Mouse (Mus musculus): ENCODE results near the gene Gpatch8. TPM values are rescaled to one million over a fixed set of nuclear protein-coding genes. Genes with fewer than 3 reads are reported as not detected.

Gene Gpatch8
- polyA plus RNA-seq, 1 experiment from 2014 or later, result 71.6 TPM

DNA sequence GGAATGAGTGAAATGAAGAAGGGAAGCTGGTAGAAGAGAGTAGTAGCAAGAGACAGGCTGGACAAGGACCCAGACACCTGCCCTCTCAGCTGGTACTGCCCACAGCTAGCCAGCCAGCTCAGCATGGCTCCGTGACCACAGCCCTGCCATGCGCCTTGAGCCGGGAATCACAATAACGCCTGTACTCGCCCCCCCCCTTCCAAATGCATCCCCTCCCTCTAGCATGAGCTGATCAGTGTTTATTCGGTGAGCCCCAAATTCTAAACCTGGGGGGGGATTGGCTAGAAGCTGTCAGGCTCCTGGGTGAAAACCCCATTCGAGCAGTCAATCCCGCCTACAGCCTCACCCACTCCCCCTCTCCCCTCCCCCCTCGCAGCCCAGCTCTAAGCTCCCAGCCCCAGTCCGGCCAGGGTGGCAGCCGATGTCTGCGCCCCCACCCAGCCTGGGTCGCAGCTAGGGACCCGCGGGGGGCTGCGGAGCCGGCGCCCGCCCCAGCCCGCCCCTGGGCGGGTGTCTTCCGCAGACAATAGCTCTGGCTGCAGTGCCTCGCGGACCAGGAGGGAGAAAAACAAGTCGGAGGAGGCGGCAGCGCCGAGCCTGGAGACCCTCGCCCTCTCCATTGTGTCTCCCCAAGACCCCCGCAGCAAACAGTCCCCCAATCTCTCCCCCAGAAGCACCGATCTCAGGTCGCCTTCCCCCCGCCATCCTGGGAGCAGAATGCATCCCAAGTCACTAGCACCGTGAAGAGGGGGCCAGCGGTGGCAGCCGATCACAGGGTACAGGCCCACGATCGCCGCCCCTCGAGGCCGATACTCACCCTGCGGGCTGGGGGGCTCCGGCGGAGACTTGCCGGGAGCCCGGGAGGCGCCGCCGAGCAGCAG lies 109.4 kb downstream of the Gpatch8 start:
- H3K36me3 ChIP-seq, result peaks cover 18% of the 10 kb centered on the region

DNA sequence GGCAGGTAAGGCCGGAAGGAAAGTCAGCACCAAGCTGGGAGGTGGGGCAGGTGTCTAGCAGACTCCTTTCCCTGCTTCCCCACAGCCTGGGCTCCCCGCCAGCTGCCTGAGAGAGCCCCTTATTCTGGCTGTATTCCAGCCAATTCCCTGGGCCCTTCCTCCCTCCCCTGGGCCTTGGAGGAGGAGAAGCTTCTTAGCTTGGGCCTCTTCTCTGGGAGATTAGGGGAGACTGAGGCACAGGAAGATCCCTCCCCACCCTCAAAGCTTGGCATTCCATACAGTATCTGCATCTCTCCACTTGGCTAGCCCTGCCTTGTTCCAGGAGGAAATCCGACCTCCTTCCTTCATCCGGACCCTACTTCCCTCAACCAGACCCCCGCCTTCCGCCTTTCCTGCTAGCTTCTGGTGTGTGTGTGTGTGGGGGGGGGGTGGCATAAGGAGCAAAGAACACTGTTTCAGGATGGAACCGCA lies 110.3 kb downstream of the Gpatch8 start:
- H3K9me3 ChIP-seq (replicated peaks), result no peaks in the 10 kb centered on the region
- H3K9ac ChIP-seq (replicated peaks), result peak overlapping the region; percentile 100
- ATAC-seq (ENCODE audit: low FRiP score), result peak; percentile 21
- H3K27me3 ChIP-seq (replicated peaks), result 0 out of 2 replicates have a peak, but pooled peaks cover under 1% of the 10 kb centered on the region
- H3K36me3 ChIP-seq, result peaks cover 26% of the 10 kb centered on the region
- WGBS, result 10% methylated on average over 7 of the region's 7 CpGs
- peak overlapping the region; percentile 98 for H3K27ac ChIP-seq (replicated peaks)
- peaks cover 42% of the 10 kb centered on the region for H3K4me1 ChIP-seq
- H3K4me2 ChIP-seq, result peak overlapping the region; percentile 87
- peak overlapping the region; percentile 96 for H3K4me3 ChIP-seq (replicated peaks)

More for the DNA sequence above, 109.4 kb downstream of the Gpatch8 start:
- Histone ChIP-seq H3K9me3 (replicated peaks) (no peaks in the 10 kb centered on the region), H3K4me1 (peaks cover 42% of the 10 kb centered on the region), H3K27ac (replicated peaks) (peak overlapping the region; percentile 98), H3K4me2 (peak overlapping the region; percentile 87), H3K9ac (replicated peaks) (peak overlapping the region; percentile 100), H3K4me3 (replicated peaks) (peak overlapping the region; percentile 96), H3K27me3 (replicated peaks) (0 out of 2 replicates have a peak, but pooled peaks cover 4% of the 10 kb centered on the region)
- peak; percentile 69 for ATAC-seq (ENCODE audit: low FRiP score)
- WGBS, result under 1% methylated on average over 40 of the region's 49 CpGs

DNA sequence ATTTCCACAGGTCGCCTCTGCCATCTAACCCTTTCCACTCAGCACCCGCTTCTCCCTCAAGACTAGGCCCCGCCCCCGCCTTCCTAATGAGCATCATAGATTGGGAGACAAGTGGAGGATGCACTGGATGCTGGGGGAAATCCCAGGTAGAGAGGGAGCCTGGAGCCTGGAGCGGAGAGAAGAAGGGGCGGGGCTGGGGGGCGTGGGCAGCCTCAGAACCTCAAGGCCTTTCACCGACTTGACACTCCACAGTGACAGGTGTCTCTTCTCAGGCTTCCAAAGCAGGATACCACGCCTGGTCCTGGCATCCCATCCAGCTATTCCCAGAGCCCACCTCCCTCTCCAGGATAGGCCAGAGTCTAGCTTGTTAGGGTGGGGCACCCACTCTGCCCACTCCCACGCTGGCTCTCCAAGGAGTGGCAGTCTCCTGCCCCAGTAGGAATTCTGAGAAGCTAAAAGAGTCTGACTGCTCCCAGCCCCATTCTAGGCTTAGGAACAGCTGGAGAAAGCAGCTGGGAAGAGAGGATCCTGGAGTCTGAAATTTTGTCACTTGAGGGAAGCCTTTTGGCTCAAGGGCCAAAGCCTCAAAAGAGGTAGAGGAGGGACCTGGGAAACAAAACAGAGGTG lies 110.8 kb downstream of the Gpatch8 start:
- Histone ChIP-seq H3K4me3 (replicated peaks) (peak overlapping the region; percentile 96), H3K36me3 (peaks cover 31% of the 10 kb centered on the region), H3K4me2 (peak overlapping the region; percentile 87), H3K9me3 (replicated peaks) (no peaks in the 10 kb centered on the region), H3K27me3 (replicated peaks) (no peaks in the 10 kb centered on the region), H3K9ac (replicated peaks) (peak overlapping the region; percentile 100), H3K4me1 (peaks cover 42% of the 10 kb centered on the region), H3K27ac (replicated peaks) (peak overlapping the region; percentile 98)
- 14% methylated on average over 10 of the region's 10 CpGs for WGBS
- ATAC-seq (ENCODE audit: low FRiP score), result no peak

DNA sequence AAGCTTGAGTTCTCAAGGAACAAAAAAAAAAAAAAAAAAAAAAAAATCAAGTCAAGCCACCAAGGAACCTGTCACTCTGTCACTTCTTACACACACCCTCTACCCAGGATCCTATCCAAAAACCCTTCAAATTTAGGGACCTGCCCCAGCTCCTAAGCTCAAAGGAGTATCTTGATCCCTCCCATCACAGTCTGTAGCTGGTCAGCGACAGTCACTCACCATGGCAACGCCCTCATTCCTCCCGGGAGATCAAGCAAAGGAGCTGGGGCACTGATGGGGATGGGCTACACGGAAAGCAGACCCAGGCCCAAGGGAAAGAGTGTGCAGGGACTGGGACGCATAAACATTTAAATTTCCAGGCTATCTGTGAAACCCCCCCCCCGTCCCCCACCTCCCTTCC lies 111.4 kb downstream of the Gpatch8 start:
- no peak overlapping the region for H3K9ac ChIP-seq (replicated peaks)
- peaks cover 42% of the 10 kb centered on the region for H3K4me1 ChIP-seq
- no peaks in the 10 kb centered on the region for H3K27me3 ChIP-seq (replicated peaks)
- peak overlapping the region; percentile 87 for H3K4me2 ChIP-seq
- no peak overlapping the region for H3K27ac ChIP-seq (replicated peaks)
- H3K4me3 ChIP-seq (replicated peaks), result peak overlapping the region; percentile 96
- WGBS, result 5% methylated on average over 6 of the region's 6 CpGs
- ATAC-seq (ENCODE audit: low FRiP score), result no peak
- H3K36me3 ChIP-seq, result peaks cover 37% of the 10 kb centered on the region
- H3K9me3 ChIP-seq (replicated peaks), result no peaks in the 10 kb centered on the region

DNA sequence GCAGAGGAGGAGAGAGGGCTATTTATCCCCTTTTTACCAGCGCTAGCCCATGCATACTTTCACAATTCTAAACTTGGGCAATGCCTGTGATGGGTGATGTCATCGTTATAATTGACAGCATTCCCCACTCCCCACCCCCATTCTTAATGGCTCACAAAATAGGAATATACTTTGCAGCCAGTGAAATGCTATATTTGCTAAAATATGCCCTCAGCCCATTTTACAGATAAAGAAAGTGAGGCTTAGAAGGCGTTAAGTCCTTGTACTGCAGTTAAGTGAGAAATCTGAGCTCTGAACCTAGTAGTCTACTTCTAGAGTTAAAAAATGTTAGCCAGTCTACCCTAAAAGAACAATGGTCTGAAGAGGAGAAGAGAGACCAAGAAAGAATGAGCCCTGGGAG lies 111.9 kb downstream of the Gpatch8 start:
- no peak overlapping the region for H3K27ac ChIP-seq (replicated peaks)
- ATAC-seq (ENCODE audit: low FRiP score), result no peak
- 80% methylated on average over 3 of the region's 3 CpGs for WGBS
- H3K9me3 ChIP-seq (replicated peaks), result no peaks in the 10 kb centered on the region
- H3K4me1 ChIP-seq, result peaks cover 43% of the 10 kb centered on the region
- peaks cover 42% of the 10 kb centered on the region for H3K36me3 ChIP-seq
- no peak overlapping the region for H3K4me3 ChIP-seq (replicated peaks)
- H3K9ac ChIP-seq (replicated peaks), result no peak overlapping the region
- H3K27me3 ChIP-seq (replicated peaks), result no peaks in the 10 kb centered on the region
- peak overlapping the region; percentile 87 for H3K4me2 ChIP-seq

DNA sequence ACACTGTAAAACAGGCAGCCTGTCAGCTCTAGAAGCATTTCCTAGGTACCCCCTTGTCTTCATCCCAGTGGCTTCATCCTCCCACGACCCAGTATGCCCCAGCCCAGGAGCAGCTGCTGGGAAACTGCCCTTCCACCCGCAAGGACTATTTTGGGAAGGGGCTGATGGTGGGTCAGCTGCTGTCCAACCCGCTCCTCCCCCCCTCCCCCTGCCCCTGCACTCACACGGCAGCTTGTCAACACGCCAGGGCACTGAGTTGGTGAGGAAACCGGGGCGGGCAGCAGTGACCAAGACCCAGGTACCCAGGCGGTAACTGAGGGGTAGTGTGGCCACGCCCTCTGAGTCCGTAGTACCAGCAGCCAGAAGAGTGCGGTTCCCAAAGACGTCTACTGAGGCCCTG lies 112.5 kb downstream of the Gpatch8 start:
- peaks cover 48% of the 10 kb centered on the region for H3K36me3 ChIP-seq
- ATAC-seq (ENCODE audit: low FRiP score), result no peak
- no peak overlapping the region for H3K4me2 ChIP-seq
- no peak overlapping the region for H3K4me3 ChIP-seq (replicated peaks)
- 63% methylated on average over 12 of the region's 12 CpGs for WGBS
- no peaks in the 10 kb centered on the region for H3K9me3 ChIP-seq (replicated peaks)
- H3K27me3 ChIP-seq (replicated peaks), result no peaks in the 10 kb centered on the region
- no peak overlapping the region for H3K27ac ChIP-seq (replicated peaks)
- H3K9ac ChIP-seq (replicated peaks), result no peak overlapping the region
- H3K4me1 ChIP-seq, result peaks cover 48% of the 10 kb centered on the region

DNA sequence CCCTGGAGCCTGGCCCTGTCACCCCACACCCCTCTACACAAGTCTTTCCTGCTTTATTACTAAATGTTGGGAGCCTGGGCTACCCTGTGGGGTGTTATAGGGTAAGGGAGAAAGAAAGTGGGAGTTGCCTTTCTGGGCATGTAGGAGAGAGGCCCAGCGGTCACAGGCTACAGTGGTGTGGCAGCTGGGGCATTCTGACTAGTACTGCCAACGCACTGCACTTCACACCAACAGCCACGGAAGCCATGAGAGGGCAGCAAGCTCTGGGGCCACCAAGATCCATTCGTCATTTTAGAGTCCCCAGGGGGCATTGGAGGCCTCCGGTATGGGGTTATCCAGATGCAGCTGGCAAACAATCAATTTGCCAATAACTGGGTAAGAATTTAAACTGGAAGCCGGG lies 114.1 kb downstream of the Gpatch8 start:
- Histone ChIP-seq H3K4me1 (peaks cover 52% of the 10 kb centered on the region), H3K9ac (replicated peaks) (no peak overlapping the region), H3K4me3 (replicated peaks) (no peak overlapping the region), H3K9me3 (replicated peaks) (no peaks in the 10 kb centered on the region), H3K27me3 (replicated peaks) (no peaks in the 10 kb centered on the region), H3K36me3 (peaks cover 53% of the 10 kb centered on the region), H3K27ac (replicated peaks) (no peak overlapping the region), H3K4me2 (no peak overlapping the region)
- 68% methylated on average over 6 of the region's 6 CpGs for WGBS
- ATAC-seq (ENCODE audit: low FRiP score), result no peak

DNA sequence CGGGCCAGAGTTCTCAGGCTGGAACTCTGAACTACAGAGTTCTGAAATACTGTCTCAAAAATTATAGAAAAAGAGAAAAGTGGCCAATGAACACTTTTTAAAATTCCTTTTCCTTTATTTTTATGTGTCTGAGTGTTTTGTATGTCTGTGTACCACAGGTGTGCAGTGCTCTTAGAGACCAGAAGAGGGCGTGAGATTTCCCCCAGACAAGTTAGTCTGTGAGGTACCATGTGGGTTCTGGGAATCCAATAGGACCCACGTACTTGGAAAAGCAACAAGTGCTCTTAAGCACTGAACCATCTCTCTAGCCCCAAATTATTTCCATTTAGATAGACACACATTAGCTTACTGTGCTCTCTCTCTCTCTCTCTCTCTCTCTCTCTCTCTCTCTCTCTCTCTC lies 114.8 kb downstream of the Gpatch8 start:
- ATAC-seq (ENCODE audit: low FRiP score), result no peak
- WGBS, result 78% methylated on average over 3 of the region's 3 CpGs
- no peak overlapping the region for H3K4me2 ChIP-seq
- no peaks in the 10 kb centered on the region for H3K27me3 ChIP-seq (replicated peaks)
- peaks cover 58% of the 10 kb centered on the region for H3K36me3 ChIP-seq
- H3K27ac ChIP-seq (replicated peaks), result no peak overlapping the region
- H3K4me3 ChIP-seq (replicated peaks), result no peak overlapping the region
- H3K9me3 ChIP-seq (replicated peaks), result no peaks in the 10 kb centered on the region
- peaks cover 54% of the 10 kb centered on the region for H3K4me1 ChIP-seq
- H3K9ac ChIP-seq (replicated peaks), result no peak overlapping the region

DNA sequence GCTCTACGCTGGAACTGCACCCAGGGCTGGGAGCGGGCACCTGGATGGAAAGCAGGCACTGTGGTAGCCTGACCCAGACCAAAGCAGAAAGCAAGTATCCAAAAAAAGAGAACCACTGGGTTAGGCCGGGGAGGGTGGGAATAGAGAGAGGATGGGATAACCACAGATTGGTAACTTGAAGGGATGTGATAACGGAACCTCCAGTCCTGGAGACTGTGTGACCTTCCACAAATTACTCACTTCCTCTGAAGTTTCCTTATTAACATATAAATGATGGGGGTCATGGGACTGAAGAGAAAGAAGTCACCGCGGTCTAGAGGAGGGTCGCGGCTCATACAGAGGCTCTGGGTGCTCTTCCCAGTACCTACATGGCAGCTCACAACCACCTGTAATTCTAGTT lies 115.9 kb downstream of the Gpatch8 start:
- 81% methylated on average over 8 of the region's 8 CpGs for WGBS
- H3K27ac ChIP-seq (replicated peaks), result no peak overlapping the region
- no peaks in the 10 kb centered on the region for H3K9me3 ChIP-seq (replicated peaks)
- H3K27me3 ChIP-seq (replicated peaks), result no peaks in the 10 kb centered on the region
- peaks cover 69% of the 10 kb centered on the region for H3K36me3 ChIP-seq
- no peak for ATAC-seq (ENCODE audit: low FRiP score)
- H3K4me2 ChIP-seq, result no peak overlapping the region
- no peak overlapping the region for H3K4me3 ChIP-seq (replicated peaks)
- H3K9ac ChIP-seq (replicated peaks), result no peak overlapping the region
- peaks cover 46% of the 10 kb centered on the region for H3K4me1 ChIP-seq

DNA sequence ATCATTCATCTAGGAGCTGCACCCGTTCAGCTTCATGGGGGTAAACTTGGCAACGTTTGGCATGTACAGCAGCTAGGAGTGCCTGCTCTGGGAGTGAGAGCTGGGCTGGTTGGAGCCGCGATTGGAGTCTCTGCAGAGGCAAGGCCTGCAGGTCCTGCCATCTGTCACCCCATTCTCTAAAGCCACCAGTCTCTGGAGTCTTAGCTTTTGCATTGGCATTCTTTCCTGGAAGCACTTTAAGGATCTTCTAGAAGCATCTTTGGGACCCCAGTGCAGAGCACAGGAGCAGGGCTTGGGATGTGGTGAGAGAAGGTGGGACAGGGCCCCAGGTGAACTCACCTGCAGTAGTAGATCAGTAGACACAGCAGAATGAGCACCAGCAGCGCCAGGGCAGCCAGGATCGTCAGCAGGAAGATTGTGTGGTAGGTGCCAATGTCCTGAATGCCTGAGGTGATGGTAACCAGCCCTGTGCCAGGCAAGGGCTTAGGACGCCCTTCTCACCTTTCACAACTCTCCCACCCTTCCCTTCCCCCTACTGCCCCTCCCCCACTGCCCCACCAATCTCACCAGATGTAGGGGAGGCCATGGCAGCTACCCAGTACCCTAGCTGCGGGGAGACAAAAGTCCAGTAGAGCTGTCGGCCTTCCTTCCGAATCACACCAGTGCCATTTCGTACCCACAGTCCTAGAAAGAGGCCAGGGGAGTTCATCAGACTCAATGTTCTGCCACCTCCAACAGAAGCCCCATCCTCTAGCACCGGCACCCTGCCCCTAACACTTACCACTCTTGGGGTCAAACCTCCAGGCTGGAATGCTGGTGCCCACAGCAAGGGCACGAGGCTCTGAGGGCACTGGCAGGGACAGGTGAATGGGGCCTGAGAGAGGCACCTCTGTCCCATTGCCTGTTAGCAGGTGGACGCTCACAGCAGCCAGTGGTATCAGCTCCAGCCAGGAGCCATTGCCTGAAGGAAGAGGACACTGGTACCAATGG lies 116.8 kb downstream of the Gpatch8 start:
- Histone ChIP-seq H3K27me3 (replicated peaks) (no peaks in the 10 kb centered on the region), H3K4me1 (peaks cover 40% of the 10 kb centered on the region), H3K4me2 (no peak overlapping the region), H3K9ac (replicated peaks) (no peak overlapping the region), H3K27ac (replicated peaks) (no peak overlapping the region), H3K4me3 (replicated peaks) (no peak overlapping the region), H3K36me3 (peaks cover 77% of the 10 kb centered on the region), H3K9me3 (replicated peaks) (no peaks in the 10 kb centered on the region)
- ATAC-seq (ENCODE audit: low FRiP score), result no peak
- 73% methylated on average over 14 of the region's 14 CpGs for WGBS
